Mouse (Mus musculus): ENCODE measurements around the gene Anxa7. TPM values are rescaled to one million over a fixed set of nuclear protein-coding genes. Genes with fewer than 3 reads are reported as not detected.

Gene Anxa7
- 45.9 TPM in 2 replicates for polyA plus RNA-seq (2015; fragmentation: Nextera tagmentation; extraction: Ambion mirVana)

- H3K36me3 ChIP-seq (ENCODE audit: control insufficient read depth, insufficient read depth, low read length), result 0 out of 2 replicates have a peak, but pooled peaks cover 2% of the 10 kb centered on the region
- H3K9me3 ChIP-seq (ENCODE audit: control insufficient read depth, low read length), result no peaks in the 10 kb centered on the region
- peak within 1 kb of the TSS; percentile 83 for H3K4me3 ChIP-seq (ENCODE audit: low read length)
- peak; percentile 94 for ATAC-seq
- H3K4me2 ChIP-seq (ENCODE audit: low read depth, low read length), result peak within 1 kb of the TSS; percentile 78
- H3K9ac ChIP-seq (ENCODE audit: low read depth, low read length), result peak within 1 kb of the TSS; percentile 84
- H3K4me1 ChIP-seq (ENCODE audit: control insufficient read depth, insufficient read depth, low read length), result peaks cover 9% of the 10 kb centered on the region
- H3K27ac ChIP-seq (ENCODE audit: low read length), result peak within 1 kb of the TSS; percentile 83
- H3K27me3 ChIP-seq (replicated peaks; ENCODE audit: control insufficient read depth, insufficient read depth, low read length), result no peaks in the 10 kb centered on the region
- under 1% methylated on average over 48 of the region's 48 CpGs for WGBS
These were observed at the start of gene Anxa7 for GRCm38 (mm10) chr14:20479291-20480194. TSS of gene Anxa7 (minus strand) at chr14:20480133.

- H3K4me2 ChIP-seq (ENCODE audit: low read depth, low read length), result no peak overlapping the region
- 90% methylated on average over 4 of the region's 4 CpGs for WGBS
- no peaks in the 10 kb centered on the region for H3K4me1 ChIP-seq (ENCODE audit: control insufficient read depth, insufficient read depth, low read length)
- no peak overlapping the region for H3K4me3 ChIP-seq (ENCODE audit: low read length)
- H3K27ac ChIP-seq (ENCODE audit: low read length), result no peak overlapping the region
- ATAC-seq, result no peak
- H3K36me3 ChIP-seq (ENCODE audit: control insufficient read depth, insufficient read depth, low read length), result no peaks in the 10 kb centered on the region
- no peak overlapping the region for H3K9ac ChIP-seq (ENCODE audit: low read depth, low read length)
- H3K9me3 ChIP-seq (ENCODE audit: control insufficient read depth, low read length), result no peaks in the 10 kb centered on the region
- no peaks in the 10 kb centered on the region for H3K27me3 ChIP-seq (replicated peaks; ENCODE audit: control insufficient read depth, insufficient read depth, low read length)
These were observed 49.7 kb upstream of the Anxa7 start for GRCm38 (mm10) chr14:20529643-20530042.

- no peak overlapping the region for H3K4me2 ChIP-seq (ENCODE audit: low read depth, low read length)
- H3K9ac ChIP-seq (ENCODE audit: low read depth, low read length), result no peak overlapping the region
- no peak for ATAC-seq
- H3K27me3 ChIP-seq (replicated peaks; ENCODE audit: control insufficient read depth, insufficient read depth, low read length), result no peaks in the 10 kb centered on the region
- no peaks in the 10 kb centered on the region for H3K9me3 ChIP-seq (ENCODE audit: control insufficient read depth, low read length)
- H3K27ac ChIP-seq (ENCODE audit: low read length), result no peak overlapping the region
- H3K4me1 ChIP-seq (ENCODE audit: control insufficient read depth, insufficient read depth, low read length), result no peaks in the 10 kb centered on the region
- H3K36me3 ChIP-seq (ENCODE audit: control insufficient read depth, insufficient read depth, low read length), result no peaks in the 10 kb centered on the region
- WGBS, result 93% methylated on average over 2 of the region's 2 CpGs
- H3K4me3 ChIP-seq (ENCODE audit: low read length), result no peak overlapping the region
These were observed 40.2 kb upstream of the Anxa7 start for GRCm38 (mm10) chr14:20520179-20520578.

GRCm38 (mm10) chr14:20508424-20508823 is 28.5 kb upstream of the Anxa7 start:
- Histone ChIP-seq H3K9ac (ENCODE audit: low read depth, low read length) (no peak overlapping the region), H3K4me1 (ENCODE audit: control insufficient read depth, insufficient read depth, low read length) (no peaks in the 10 kb centered on the region), H3K27me3 (replicated peaks; ENCODE audit: control insufficient read depth, insufficient read depth, low read length) (no peaks in the 10 kb centered on the region), H3K4me3 (ENCODE audit: low read length) (no peak overlapping the region), H3K27ac (ENCODE audit: low read length) (no peak overlapping the region), H3K9me3 (ENCODE audit: control insufficient read depth, low read length) (no peaks in the 10 kb centered on the region), H3K4me2 (ENCODE audit: low read depth, low read length) (no peak overlapping the region), H3K36me3 (ENCODE audit: control insufficient read depth, insufficient read depth, low read length) (peaks cover 4% of the 10 kb centered on the region; the same call in 1 of the 2 replicates)
- no peak for ATAC-seq
- 77% methylated on average over 2 of the region's 2 CpGs for WGBS

GRCm38 (mm10) chr14:20502966-20503365 is 23.0 kb upstream of the Anxa7 start:
- Histone ChIP-seq H3K4me1 (ENCODE audit: control insufficient read depth, insufficient read depth, low read length) (no peaks in the 10 kb centered on the region), H3K27me3 (replicated peaks; ENCODE audit: control insufficient read depth, insufficient read depth, low read length) (no peaks in the 10 kb centered on the region), H3K4me2 (ENCODE audit: low read depth, low read length) (no peak overlapping the region), H3K36me3 (ENCODE audit: control insufficient read depth, insufficient read depth, low read length) (no peaks in the 10 kb centered on the region; the same call in 1 of the 2 replicates), H3K9ac (ENCODE audit: low read depth, low read length) (no peak overlapping the region), H3K27ac (ENCODE audit: low read length) (no peak overlapping the region), H3K4me3 (ENCODE audit: low read length) (no peak overlapping the region), H3K9me3 (ENCODE audit: control insufficient read depth, low read length) (no peaks in the 10 kb centered on the region)
- ATAC-seq, result no peak
- 91% methylated on average over 10 of the region's 10 CpGs for WGBS

GRCm38 (mm10) chr14:20499982-20500381 is 20.0 kb upstream of the Anxa7 start:
- WGBS, result 88% methylated on average over 3 of the region's 3 CpGs
- Histone ChIP-seq H3K36me3 (ENCODE audit: control insufficient read depth, insufficient read depth, low read length) (peaks cover 7% of the 10 kb centered on the region), H3K4me1 (ENCODE audit: control insufficient read depth, insufficient read depth, low read length) (no peaks in the 10 kb centered on the region), H3K9me3 (ENCODE audit: control insufficient read depth, low read length) (no peaks in the 10 kb centered on the region), H3K9ac (ENCODE audit: low read depth, low read length) (no peak overlapping the region), H3K4me2 (ENCODE audit: low read depth, low read length) (no peak overlapping the region), H3K27me3 (replicated peaks; ENCODE audit: control insufficient read depth, insufficient read depth, low read length) (no peaks in the 10 kb centered on the region), H3K4me3 (ENCODE audit: low read length) (no peak overlapping the region), H3K27ac (ENCODE audit: low read length) (no peak overlapping the region)
- ATAC-seq, result no peak

GRCm38 (mm10) chr14:20496603-20497002 is 16.7 kb upstream of the Anxa7 start, which contains the start of gene Mss51:
TSS of gene Mss51 (minus strand) at chr14:20496901.
- WGBS, result 76% methylated on average over 2 of the region's 2 CpGs
- H3K4me3 ChIP-seq (ENCODE audit: low read length), result no peak within 1 kb of the TSS
- no peak for ATAC-seq
- peaks cover 7% of the 10 kb centered on the region for H3K36me3 ChIP-seq (ENCODE audit: control insufficient read depth, insufficient read depth, low read length)
- H3K9me3 ChIP-seq (ENCODE audit: control insufficient read depth, low read length), result no peaks in the 10 kb centered on the region
- H3K4me1 ChIP-seq (ENCODE audit: control insufficient read depth, insufficient read depth, low read length), result no peaks in the 10 kb centered on the region
- no peak within 1 kb of the TSS for H3K4me2 ChIP-seq (ENCODE audit: low read depth, low read length)
- no peak within 1 kb of the TSS for H3K27ac ChIP-seq (ENCODE audit: low read length)
- H3K9ac ChIP-seq (ENCODE audit: low read depth, low read length), result no peak within 1 kb of the TSS
- no peaks in the 10 kb centered on the region for H3K27me3 ChIP-seq (replicated peaks; ENCODE audit: control insufficient read depth, insufficient read depth, low read length)

GRCm38 (mm10) chr14:20486031-20486430 is 6.1 kb upstream of the Anxa7 start:
- no peak overlapping the region for H3K27ac ChIP-seq (ENCODE audit: low read length)
- no peak overlapping the region for H3K4me3 ChIP-seq (ENCODE audit: low read length)
- H3K9me3 ChIP-seq (ENCODE audit: control insufficient read depth, low read length), result no peaks in the 10 kb centered on the region
- no peaks in the 10 kb centered on the region for H3K4me1 ChIP-seq (ENCODE audit: control insufficient read depth, insufficient read depth, low read length)
- no peak overlapping the region for H3K9ac ChIP-seq (ENCODE audit: low read depth, low read length)
- no peak for ATAC-seq
- H3K36me3 ChIP-seq (ENCODE audit: control insufficient read depth, insufficient read depth, low read length), result 0 out of 2 replicates have a peak, but pooled peaks cover 5% of the 10 kb centered on the region
- WGBS, result 94% methylated on average over 5 of the region's 5 CpGs
- H3K4me2 ChIP-seq (ENCODE audit: low read depth, low read length), result no peak overlapping the region
- no peaks in the 10 kb centered on the region for H3K27me3 ChIP-seq (replicated peaks; ENCODE audit: control insufficient read depth, insufficient read depth, low read length)

- no peak overlapping the region for H3K27ac ChIP-seq (ENCODE audit: low read length)
- 0 out of 2 replicates have a peak, but pooled peaks cover 5% of the 10 kb centered on the region for H3K36me3 ChIP-seq (ENCODE audit: control insufficient read depth, insufficient read depth, low read length)
- no peak overlapping the region for H3K4me2 ChIP-seq (ENCODE audit: low read depth, low read length)
- 88% methylated on average over 7 of the region's 7 CpGs for WGBS
- ATAC-seq, result no peak
- peaks cover 9% of the 10 kb centered on the region for H3K4me1 ChIP-seq (ENCODE audit: control insufficient read depth, insufficient read depth, low read length)
- no peaks in the 10 kb centered on the region for H3K9me3 ChIP-seq (ENCODE audit: control insufficient read depth, low read length)
- H3K4me3 ChIP-seq (ENCODE audit: low read length), result no peak overlapping the region
- H3K9ac ChIP-seq (ENCODE audit: low read depth, low read length), result no peak overlapping the region
- no peaks in the 10 kb centered on the region for H3K27me3 ChIP-seq (replicated peaks; ENCODE audit: control insufficient read depth, insufficient read depth, low read length)
These were observed 2.3 kb upstream of the Anxa7 start for GRCm38 (mm10) chr14:20482051-20482751.

All from intestine, embryonic 16.5 days (tissue).